Mouse (Mus musculus): ENCODE results near the gene Ntng1. TPM values are rescaled to one million over a fixed set of nuclear protein-coding genes. Genes with fewer than 3 reads are reported as not detected.

Gene Ntng1
- total and polyA plus RNA-seq, 3 experiments, result 0.06 to 0.07 TPM; not detected in 1

DNA sequence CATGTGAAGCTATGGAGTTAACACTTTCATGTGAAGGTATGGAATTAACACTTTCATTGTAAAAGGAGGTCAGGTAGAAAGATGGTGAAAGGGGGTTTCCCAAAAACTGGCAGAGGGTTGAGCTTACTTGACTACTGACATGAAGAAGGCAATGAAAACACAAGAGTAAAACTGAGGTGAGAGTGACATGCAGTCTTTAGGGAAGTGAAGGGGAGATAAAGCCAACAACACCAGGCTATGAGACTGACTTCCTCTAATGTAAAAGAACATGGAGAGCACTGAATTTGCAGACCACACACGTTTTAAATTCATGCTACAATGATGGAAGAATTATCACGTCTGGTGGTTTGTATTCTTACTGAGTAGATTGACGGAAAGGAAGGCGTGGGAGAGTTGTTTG, 168.7 kb downstream of the Ntng1 start:
- WGBS, result 58% methylated on average over 4 of the region's 4 CpGs
- no peaks in the 10 kb centered on the region for H3K4me1 ChIP-seq (ENCODE audit: control insufficient read depth, insufficient read depth, low read length)
- DNase-seq, result no peak
- no peak overlapping the region for H3K27ac ChIP-seq
- no peaks in the 10 kb centered on the region for H3K27me3 ChIP-seq (ENCODE audit: control insufficient read depth, insufficient read depth, low read length)
- no peak overlapping the region for H3K4me3 ChIP-seq
- intact Hi-C loops (cut with DNase I), result no loop called here
- TF ChIP-seq EP300 (IDR thresholded peaks at IDR 0.05; ENCODE audit: insufficient read depth, low read depth, low read length) (no peak), CTCF (IDR thresholded peaks at IDR 0.05) (no peak), POLR2A (IDR thresholded peaks at IDR 0.05; ENCODE audit: insufficient read depth, low read depth, low read length) (no peak)
- H3K36me3 ChIP-seq (ENCODE audit: control insufficient read depth, insufficient read depth, low read length), result no peaks in the 10 kb centered on the region
- no peak overlapping the region for H3K9ac ChIP-seq (ENCODE audit: low read depth, low read length)
- no peaks in the 10 kb centered on the region for H3K79me2 ChIP-seq (replicated peaks; ENCODE audit: control insufficient read depth, insufficient read depth, low read length)

- H3K4me1 ChIP-seq (ENCODE audit: control insufficient read depth, insufficient read depth, low read length), result no peaks in the 10 kb centered on the region
- H3K36me3 ChIP-seq (ENCODE audit: control insufficient read depth, insufficient read depth, low read length), result no peaks in the 10 kb centered on the region
- no peak overlapping the region for H3K9ac ChIP-seq (ENCODE audit: low read depth, low read length)
- no peak for TF ChIP-seq POLR2A (IDR thresholded peaks at IDR 0.05; ENCODE audit: insufficient read depth, low read depth, low read length)
- TF ChIP-seq EP300 (IDR thresholded peaks at IDR 0.05; ENCODE audit: insufficient read depth, low read depth, low read length), result no peak
- TF ChIP-seq CTCF (IDR thresholded peaks at IDR 0.05), result no peak
- 56% methylated on average over 1 of the region's 1 CpGs for WGBS
- H3K27ac ChIP-seq, result no peak overlapping the region
- H3K4me3 ChIP-seq, result no peak overlapping the region
- no peaks in the 10 kb centered on the region for H3K27me3 ChIP-seq (ENCODE audit: control insufficient read depth, insufficient read depth, low read length)
- DNase-seq, result no peak
- no peaks in the 10 kb centered on the region for H3K79me2 ChIP-seq (replicated peaks; ENCODE audit: control insufficient read depth, insufficient read depth, low read length)
- intact Hi-C loops (cut with DNase I), result no loop called here
Measured at GRCm38 (mm10) chr3:109971465-109971864, 172.3 kb downstream of the Ntng1 start.

DNA sequence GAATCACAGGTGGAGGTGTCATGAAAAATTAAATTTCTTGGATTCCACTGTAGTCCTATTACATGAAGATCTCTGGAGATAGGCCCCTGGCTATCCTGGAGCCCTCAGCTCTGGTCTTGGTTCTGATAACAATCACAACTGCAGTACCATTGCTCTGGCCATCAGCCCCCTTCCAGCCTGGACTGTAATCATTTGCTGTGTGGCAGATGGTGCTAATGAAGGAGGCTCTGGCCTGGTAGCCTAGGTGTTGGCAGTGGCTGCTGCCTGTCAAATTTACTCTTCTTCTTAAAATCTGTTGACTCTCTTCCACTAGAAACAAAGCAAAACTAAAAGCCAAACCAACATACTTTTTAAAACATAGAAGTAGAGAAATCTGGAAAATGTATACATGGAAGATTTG, 173.6 kb downstream of the Ntng1 start:
- TF ChIP-seq CTCF (IDR thresholded peaks at IDR 0.05) (no peak), EP300 (IDR thresholded peaks at IDR 0.05; ENCODE audit: insufficient read depth, low read depth, low read length) (no peak), POLR2A (IDR thresholded peaks at IDR 0.05; ENCODE audit: insufficient read depth, low read depth, low read length) (no peak)
- H3K79me2 ChIP-seq (replicated peaks; ENCODE audit: control insufficient read depth, insufficient read depth, low read length), result no peaks in the 10 kb centered on the region
- no peak overlapping the region for H3K9ac ChIP-seq (ENCODE audit: low read depth, low read length)
- no peaks in the 10 kb centered on the region for H3K27me3 ChIP-seq (ENCODE audit: control insufficient read depth, insufficient read depth, low read length)
- H3K4me3 ChIP-seq, result no peak overlapping the region
- intact Hi-C loops (cut with DNase I), result no loop called here
- H3K27ac ChIP-seq, result no peak overlapping the region
- H3K36me3 ChIP-seq (ENCODE audit: control insufficient read depth, insufficient read depth, low read length), result no peaks in the 10 kb centered on the region
- no peaks in the 10 kb centered on the region for H3K4me1 ChIP-seq (ENCODE audit: control insufficient read depth, insufficient read depth, low read length)
- no peak for DNase-seq

DNA sequence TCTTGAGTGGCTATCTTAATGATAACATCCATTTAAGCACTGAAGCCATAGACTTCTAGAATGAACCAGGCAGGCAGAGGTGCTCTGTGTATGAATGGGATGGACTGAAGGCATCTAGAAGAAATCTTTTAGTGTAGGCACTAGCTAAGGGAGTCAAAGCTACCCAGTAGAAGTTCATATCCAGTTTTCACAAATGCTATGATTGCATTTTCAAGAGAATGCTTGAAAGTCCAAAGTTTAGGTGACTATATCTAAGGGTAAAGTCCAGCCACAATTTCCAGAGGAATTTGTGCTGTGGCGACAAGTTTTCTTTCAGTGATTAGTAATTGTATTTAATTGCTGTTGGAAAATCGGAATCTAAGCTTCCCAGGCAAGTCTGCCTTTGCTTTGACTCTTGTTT, 181.2 kb downstream of the Ntng1 start:
- no peak for TF ChIP-seq EP300 (IDR thresholded peaks at IDR 0.05; ENCODE audit: insufficient read depth, low read depth, low read length)
- no peak for TF ChIP-seq CTCF (IDR thresholded peaks at IDR 0.05)
- TF ChIP-seq POLR2A (IDR thresholded peaks at IDR 0.05; ENCODE audit: insufficient read depth, low read depth, low read length), result no peak
- Histone ChIP-seq H3K27me3 (ENCODE audit: control insufficient read depth, insufficient read depth, low read length) (no peaks in the 10 kb centered on the region), H3K4me1 (ENCODE audit: control insufficient read depth, insufficient read depth, low read length) (no peaks in the 10 kb centered on the region; the same call in 1 of the 2 replicates), H3K27ac (no peak overlapping the region), H3K9ac (ENCODE audit: low read depth, low read length) (no peak overlapping the region), H3K4me3 (no peak overlapping the region), H3K79me2 (replicated peaks; ENCODE audit: control insufficient read depth, insufficient read depth, low read length) (no peaks in the 10 kb centered on the region), H3K36me3 (ENCODE audit: control insufficient read depth, insufficient read depth, low read length) (peaks cover 2% of the 10 kb centered on the region; the same call in 1 of the 2 replicates)
- intact Hi-C loops (cut with DNase I), result no loop called here
- DNase-seq, result no peak
- 85% methylated on average over 2 of the region's 2 CpGs for WGBS

- 87% methylated on average over 1 of the region's 1 CpGs for WGBS
- Histone ChIP-seq H3K27me3 (ENCODE audit: control insufficient read depth, insufficient read depth, low read length) (no peaks in the 10 kb centered on the region), H3K9ac (ENCODE audit: low read depth, low read length) (no peak overlapping the region), H3K79me2 (replicated peaks; ENCODE audit: control insufficient read depth, insufficient read depth, low read length) (no peaks in the 10 kb centered on the region), H3K4me3 (no peak overlapping the region), H3K36me3 (ENCODE audit: control insufficient read depth, insufficient read depth, low read length) (no peaks in the 10 kb centered on the region), H3K4me1 (ENCODE audit: control insufficient read depth, insufficient read depth, low read length) (no peaks in the 10 kb centered on the region), H3K27ac (no peak overlapping the region)
- TF ChIP-seq CTCF (IDR thresholded peaks at IDR 0.05), result no peak
- no peak for TF ChIP-seq POLR2A (IDR thresholded peaks at IDR 0.05; ENCODE audit: insufficient read depth, low read depth, low read length)
- no peak for TF ChIP-seq EP300 (IDR thresholded peaks at IDR 0.05; ENCODE audit: insufficient read depth, low read depth, low read length)
- intact Hi-C loops (cut with DNase I), result no loop called here
- no peak for DNase-seq
Measured at GRCm38 (mm10) chr3:109942960-109943359, 200.9 kb downstream of the Ntng1 start.

DNA sequence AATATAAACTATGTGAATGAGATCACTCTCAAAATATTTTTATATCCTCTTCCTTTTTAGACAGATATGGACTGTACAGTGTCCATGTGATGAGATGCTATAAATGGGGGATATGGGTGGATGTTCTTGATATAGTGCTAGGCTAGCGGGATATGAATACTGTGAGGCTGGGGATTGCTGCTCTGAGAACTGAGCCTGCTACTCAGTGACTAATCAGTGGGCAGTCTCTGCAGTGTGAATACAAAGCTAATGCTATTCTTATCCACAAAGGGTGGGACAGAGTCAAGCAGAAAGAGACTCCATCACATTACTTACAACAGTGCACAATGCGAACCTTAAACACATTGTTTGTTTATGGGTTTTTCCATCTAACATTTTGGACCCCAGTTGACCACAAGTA, 206.2 kb downstream of the Ntng1 start:
- Histone ChIP-seq H3K4me3 (no peak overlapping the region), H3K4me1 (ENCODE audit: control insufficient read depth, insufficient read depth, low read length) (no peaks in the 10 kb centered on the region), H3K27me3 (ENCODE audit: control insufficient read depth, insufficient read depth, low read length) (no peaks in the 10 kb centered on the region), H3K36me3 (ENCODE audit: control insufficient read depth, insufficient read depth, low read length) (no peaks in the 10 kb centered on the region), H3K9ac (ENCODE audit: low read depth, low read length) (no peak overlapping the region), H3K79me2 (replicated peaks; ENCODE audit: control insufficient read depth, insufficient read depth, low read length) (no peaks in the 10 kb centered on the region), H3K27ac (no peak overlapping the region)
- intact Hi-C loops (cut with DNase I), result no loop called here
- 77% methylated on average over 2 of the region's 2 CpGs for WGBS
- TF ChIP-seq POLR2A (IDR thresholded peaks at IDR 0.05; ENCODE audit: insufficient read depth, low read depth, low read length), result no peak
- TF ChIP-seq CTCF (IDR thresholded peaks at IDR 0.05), result no peak
- TF ChIP-seq EP300 (IDR thresholded peaks at IDR 0.05; ENCODE audit: insufficient read depth, low read depth, low read length), result no peak
- DNase-seq, result no peak

Data from heart, adult 2 months (tissue).